Mouse (Mus musculus): Measurements from ENCODE around the gene Tmprss7.
A peak's percentile ranks its signal among the peaks of the same experiment; 100 is the strongest.

The Tmprss7 gene

DNA sequence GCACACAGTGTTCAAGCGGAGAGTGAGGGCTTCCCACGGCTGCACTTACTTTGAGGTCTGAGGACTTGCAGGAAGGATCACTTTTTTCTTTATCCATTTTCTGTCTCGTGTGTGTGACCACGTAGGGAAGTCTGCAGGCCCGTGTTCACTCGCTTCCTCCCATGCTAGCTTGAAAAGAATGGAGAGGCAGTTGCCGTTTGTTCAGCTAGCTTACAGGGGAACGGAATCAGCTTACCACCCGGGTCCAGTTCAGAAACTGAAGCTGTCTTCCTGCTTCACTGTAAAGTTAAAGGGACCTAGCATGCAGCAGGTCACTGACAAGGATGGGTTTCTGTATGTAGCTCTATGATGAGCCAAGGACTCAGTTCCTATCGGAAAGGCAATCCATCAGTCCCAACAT lies at the start of gene Tmprss7:
TSS of gene Tmprss7 (minus strand) at position 101 of the 400 bp plus-strand sequence.
- no peak for DNase-seq (ENCODE audit: low spot score in 2 of 2)

DNA sequence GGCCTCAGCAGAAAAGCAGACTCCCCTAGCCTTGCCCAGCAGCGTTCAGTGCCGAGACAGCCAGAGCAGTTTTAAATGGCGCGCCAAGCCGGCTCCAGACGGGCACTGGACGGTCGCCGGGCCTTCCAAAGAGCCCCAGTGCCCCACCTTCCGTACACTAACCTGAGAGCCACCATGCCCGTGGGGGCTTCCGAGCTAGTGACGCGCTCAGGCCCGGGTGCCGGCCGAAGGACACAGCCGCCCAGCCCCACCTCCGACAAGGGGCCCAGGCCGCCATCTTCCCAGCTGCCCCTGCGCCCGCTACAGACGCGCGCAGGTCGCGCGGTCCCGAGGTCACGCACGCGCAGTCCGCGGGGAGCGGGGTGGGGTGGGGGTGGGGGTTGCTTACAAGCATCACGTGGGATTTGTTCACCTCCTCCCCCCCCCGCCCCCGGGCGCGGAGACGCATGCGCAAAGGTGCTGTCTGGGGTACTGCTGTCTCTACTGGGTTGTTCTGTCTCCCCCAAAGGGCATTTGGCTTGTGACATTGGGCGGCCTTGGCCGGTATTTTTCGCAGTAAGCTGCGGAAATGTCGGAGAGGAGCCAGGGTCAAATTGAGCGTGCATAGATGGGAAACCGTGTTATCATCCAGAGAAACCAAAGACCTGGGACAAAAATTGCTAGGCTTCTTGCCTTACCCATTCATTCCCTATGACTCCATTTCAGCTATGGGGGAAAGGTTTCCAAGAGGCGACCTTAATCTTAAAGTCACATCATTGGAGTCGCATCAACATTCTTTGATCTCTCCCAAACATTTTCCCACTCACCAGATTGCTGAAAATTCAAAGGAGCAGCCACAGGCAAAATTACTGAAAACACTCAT lies 49.4 kb upstream of the Tmprss7 start, which contains the start of gene Abhd10:
TSS of gene Abhd10 (minus strand) at position 341 of the 862 bp plus-strand sequence.
- peak; percentile 90 to 96 for DNase-seq (ENCODE audit: low spot score in 2 of 2)

- no peak for DNase-seq (ENCODE audit: low spot score in 2 of 2)
Measured at GRCm38 (mm10) chr16:45737880-45738279, 44.4 kb upstream of the Tmprss7 start.

- no peak for DNase-seq (ENCODE audit: low spot score in 2 of 2)
Measured at GRCm38 (mm10) chr16:45736724-45737123, 43.3 kb upstream of the Tmprss7 start.

- DNase-seq (ENCODE audit: low spot score in 2 of 2) = no peak
Measured at GRCm38 (mm10) chr16:45729163-45729562, 35.7 kb upstream of the Tmprss7 start.

- DNase-seq (ENCODE audit: low spot score in 2 of 2) = no peak
Measured at GRCm38 (mm10) chr16:45724742-45725102, 31.3 kb upstream of the Tmprss7 start.

DNA sequence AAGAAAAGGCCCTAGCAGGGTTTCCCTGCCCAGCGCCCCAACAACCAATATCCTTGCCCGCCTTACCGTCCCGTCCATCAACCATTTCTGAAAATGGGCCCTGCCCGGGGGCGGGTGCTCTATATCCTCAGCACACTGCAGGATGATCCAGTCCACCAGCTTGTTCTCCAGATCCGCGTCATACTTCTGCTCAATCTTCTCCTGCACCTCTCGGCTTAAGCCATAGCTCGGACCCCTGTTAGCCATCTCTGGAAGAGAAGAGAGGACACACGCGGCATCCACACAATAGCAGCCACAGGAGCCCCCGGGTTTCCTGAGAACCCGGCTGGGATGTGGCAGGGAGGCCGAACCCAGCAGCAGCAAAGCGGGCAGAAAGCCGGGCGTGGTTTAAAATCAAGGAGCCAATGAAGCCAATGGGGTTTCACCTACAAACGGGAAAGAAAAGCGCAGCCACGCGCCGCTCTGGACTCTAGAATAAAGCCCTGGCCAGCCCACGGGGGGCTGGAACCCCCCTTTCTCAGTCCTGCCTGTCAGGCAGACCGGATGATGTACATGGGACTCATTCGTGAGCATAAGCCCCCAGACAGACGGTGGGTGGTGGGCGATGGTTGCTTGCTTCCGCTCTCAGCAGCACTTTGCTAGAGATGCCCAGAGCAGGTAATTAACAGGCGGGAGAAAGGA lies 30.7 kb upstream of the Tmprss7 start, which contains the start of gene Tagln3:
TSS of gene Tagln3 (minus strand) at position 548 of the 681 bp plus-strand sequence.
- no peak for DNase-seq (ENCODE audit: low spot score in 2 of 2)

- no peak for DNase-seq (ENCODE audit: low spot score in 2 of 2)
Measured at GRCm38 (mm10) chr16:45723172-45723901, 29.9 kb upstream of the Tmprss7 start.

DNA sequence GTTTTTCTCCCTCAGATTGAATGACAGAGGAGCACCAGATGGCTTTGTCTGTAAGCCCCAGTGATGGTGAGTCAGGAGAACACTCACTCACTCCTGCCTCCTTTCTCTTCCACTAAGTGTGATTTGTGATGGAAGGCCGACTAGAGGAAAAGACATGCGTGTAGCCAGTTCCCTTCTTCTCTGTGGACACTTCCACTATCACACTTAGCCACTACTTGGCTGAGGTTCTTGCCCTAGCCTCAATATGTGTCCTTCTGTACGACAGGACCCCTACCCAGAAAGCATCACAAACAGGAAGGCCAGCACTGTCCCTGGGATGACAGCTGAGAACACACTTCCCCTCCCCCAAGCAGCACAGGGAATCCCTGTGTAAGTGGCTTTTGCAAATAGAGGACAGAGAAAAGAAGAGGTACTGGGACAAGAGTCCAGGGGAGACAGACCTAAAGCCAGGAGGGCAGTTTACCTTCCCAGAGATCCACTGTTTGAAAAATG lies 29.0 kb upstream of the Tmprss7 start:
- DNase-seq (ENCODE audit: low spot score in 2 of 2) = no peak

- DNase-seq (ENCODE audit: low spot score in 2 of 2) = no peak
Measured at GRCm38 (mm10) chr16:45720022-45720630, 26.7 kb upstream of the Tmprss7 start.

- no peak for DNase-seq (ENCODE audit: low spot score in 2 of 2)
Measured at GRCm38 (mm10) chr16:45718296-45718695, 24.8 kb upstream of the Tmprss7 start.

DNA sequence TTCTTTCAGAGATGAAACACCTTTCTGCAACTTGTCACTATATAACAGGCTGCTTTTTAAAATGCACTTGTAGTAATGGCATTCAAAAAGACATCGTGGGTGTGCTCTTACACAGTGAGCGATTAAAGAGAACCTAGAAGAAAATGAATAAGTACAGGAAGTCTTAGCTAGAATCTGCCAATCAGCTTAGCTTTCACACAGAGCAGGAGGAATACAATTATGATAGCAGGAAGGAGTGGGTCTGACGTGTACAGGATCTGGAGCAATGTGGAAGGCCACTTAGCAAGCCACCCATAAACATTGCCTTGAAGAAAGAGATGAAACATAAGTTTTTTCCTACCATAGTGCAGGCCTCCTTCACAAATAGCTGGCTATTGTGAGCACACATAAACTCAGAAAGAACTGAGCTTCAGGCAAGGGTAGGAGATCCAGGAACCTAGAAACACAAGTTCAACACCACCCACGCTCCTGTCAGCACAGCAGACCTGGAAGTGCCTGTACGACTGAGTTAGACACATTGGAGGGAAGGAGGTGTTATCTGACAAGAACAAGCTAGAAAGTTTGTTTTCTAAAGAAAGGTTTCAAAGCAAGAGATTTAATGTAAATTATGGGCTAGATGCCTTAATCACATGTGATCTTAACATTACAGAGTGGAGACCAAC lies 21.2 kb upstream of the Tmprss7 start:
- no peak for DNase-seq (ENCODE audit: low spot score in 2 of 2)

GRCm38 (mm10) chr16:45713878-45714277 lies 20.4 kb upstream of the Tmprss7 start:
- DNase-seq (ENCODE audit: low spot score in 2 of 2) = no peak

DNA sequence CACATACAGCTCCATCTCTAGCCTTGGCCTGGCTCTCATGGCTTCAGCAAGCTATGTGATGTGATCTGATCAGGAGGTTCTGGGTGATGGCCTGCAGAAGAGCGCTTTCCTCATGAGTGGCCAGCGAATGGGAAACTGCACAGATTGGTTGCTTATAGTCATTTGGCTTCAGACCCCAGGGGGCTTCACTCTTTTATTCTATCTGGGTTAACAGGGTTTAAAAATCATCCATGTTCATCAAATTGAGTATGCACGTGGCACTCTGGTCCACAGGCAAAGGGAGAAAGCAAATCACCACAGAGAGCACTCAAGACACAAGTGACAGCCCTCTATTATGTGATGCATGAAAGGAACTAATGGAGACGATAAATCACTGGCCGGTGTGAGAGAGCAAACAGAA lies 19.8 kb upstream of the Tmprss7 start:
- no peak for DNase-seq (ENCODE audit: low spot score in 2 of 2)

GRCm38 (mm10) chr16:45711263-45711662 lies 17.8 kb upstream of the Tmprss7 start:
- no peak for DNase-seq (ENCODE audit: low spot score in 2 of 2)

GRCm38 (mm10) chr16:45699301-45699700 lies 5.8 kb upstream of the Tmprss7 start:
- no peak for DNase-seq (ENCODE audit: low spot score in 2 of 2)

DNA sequence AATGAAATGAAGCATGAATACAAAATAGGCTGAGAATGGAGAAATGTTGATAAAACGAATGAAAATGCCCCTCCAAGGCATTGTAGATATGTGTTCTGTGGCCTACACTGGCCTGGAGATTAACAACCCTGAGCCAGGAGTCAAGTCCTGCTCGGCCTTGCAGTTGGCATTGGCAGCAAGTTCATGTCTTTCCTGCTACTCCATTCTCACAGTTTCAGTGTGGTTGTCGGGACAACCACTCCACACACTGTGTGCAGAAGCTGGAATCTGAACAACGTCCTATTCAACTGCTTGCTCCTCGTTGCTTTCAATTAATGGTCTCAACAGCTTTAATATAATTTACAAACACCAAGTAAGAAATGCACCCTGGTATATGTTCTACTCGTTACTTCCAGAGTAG lies 4.5 kb upstream of the Tmprss7 start:
- no peak for DNase-seq (ENCODE audit: low spot score in 2 of 2)

DNA sequence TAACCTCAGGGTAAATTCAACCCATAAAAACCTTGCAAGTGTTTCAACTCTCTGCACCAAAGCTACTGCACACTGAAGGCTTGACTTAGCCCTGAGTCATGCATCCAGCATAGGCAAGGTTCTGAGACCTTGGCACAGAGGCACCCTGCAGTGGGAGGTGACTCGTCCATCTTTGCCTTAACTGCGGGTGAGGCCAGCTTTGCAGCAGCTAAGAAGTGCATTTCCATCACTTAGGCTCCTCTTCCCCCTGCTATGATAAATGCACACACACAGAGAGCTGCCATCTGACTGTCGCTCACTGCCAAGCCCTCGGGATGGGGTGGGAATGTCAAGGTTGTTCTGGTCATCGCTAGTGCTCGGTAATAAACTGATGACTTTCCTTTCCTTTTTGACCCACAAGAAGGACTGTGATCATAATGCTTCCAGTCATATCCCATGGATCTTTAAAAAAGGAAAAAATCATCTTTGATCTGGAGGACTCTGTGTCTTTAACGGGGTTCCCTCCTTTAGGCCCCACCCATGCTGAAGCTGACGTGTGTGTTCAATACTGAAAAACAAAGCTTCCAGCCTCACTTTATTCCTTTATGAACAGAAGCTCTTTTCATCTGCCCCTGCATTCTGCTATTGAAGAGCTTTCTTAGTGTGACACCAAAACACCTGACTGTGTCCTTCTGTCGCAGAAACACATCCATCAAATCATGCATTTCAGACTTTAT lies 2.1 kb upstream of the Tmprss7 start:
- DNase-seq (ENCODE audit: low spot score in 2 of 2) = no peak

GRCm38 (mm10) chr16:45692851-45693250 lies 607 bp downstream of the Tmprss7 start:
- DNase-seq (ENCODE audit: low spot score in 2 of 2) = no peak

- no peak for DNase-seq (ENCODE audit: low spot score in 2 of 2)
Measured at GRCm38 (mm10) chr16:45690178-45690577, 3.3 kb downstream of the Tmprss7 start.
